Mouse (Mus musculus) bone marrow macrophage, adult 2 months (primary cell): ENCODE data around the gene Rxfp4.

Experiments used
- CTCF ChIP-seq: IDR thresholded peaks from 2 replicates; pipeline ENCODE4 v1.5.1; 2012; ENCODE audit warnings: low read depth, mild to moderate bottlenecking, low read length, moderate library complexity
- POLR2A ChIP-seq: IDR thresholded peaks from 2 replicates; pipeline ENCODE4 v1.6.1; 2012; ENCODE audit warnings: mild to moderate bottlenecking, low read depth, low read length, borderline replicate concordance

DNA sequence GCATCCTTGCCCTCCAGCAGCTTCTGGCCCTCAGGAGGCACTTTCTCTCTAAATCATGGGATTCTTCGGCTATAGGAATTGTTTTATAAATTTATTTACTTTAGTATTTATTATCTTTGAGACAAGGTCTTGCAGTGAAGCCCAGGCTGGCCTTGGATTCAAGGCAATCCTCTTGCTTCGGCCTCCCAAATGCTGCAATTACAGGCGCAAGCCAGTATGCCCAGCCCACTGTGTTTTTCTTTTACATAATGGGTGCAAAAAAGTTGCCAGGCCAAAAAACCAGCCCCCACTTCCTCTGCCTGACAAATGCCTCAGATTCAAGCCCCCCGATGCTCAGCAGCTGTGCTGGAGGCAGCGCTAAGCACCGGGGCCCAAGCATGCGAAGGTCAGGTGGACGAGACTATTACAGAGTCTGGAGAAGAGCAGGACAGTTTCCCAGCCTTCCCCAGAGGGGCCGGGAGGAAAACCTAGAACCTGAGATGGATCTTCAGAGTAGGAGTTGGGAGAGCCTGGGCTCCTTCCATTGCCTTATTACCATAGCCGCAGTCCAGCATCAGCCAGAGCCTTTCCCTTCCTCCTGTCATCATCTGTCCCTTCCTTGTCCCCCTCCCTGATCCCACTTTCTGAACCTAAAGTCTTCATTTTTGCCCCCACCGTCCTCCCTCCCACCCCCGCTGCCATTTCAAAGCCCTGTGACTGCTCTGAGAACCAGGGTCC is 4.3 kb downstream of the Rxfp4 start:
- TF ChIP-seq POLR2A (no peak), CTCF (no peak)
